Mouse (Mus musculus) liver, embryonic 16.5 days (tissue): ENCODE measurements at regions not wholly inside any gene's neighbourhood (a gene's known extent, or its start where the extent isn't known, plus 50 kb on each side); places are given as distances from the start of the nearest gene placed in this dataset.

Experiments
- ATAC-seq: fragments of 200-750 bp; cut with Nextera tagmentation; 2 replicates; pipeline ENCODE4 v1.8.0; 2017; ENCODE audit warnings: low read depth, mild to moderate bottlenecking, moderate number of reproducible peaks, moderate library complexity
- H3K27ac ChIP-seq: fragments of 300-500 bp; sonication (generic); 2 replicates; pipeline ENCODE4 v1.5.1; 2014; ENCODE audit warnings: mild to moderate bottlenecking, low read length
- H3K27me3 ChIP-seq: fragments of 300-500 bp; sonication (generic); 2 replicates; pipeline ENCODE4 v1.6.1; 2014; ENCODE audit warnings: low read depth, low read length, mixed read lengths; ENCODE audit not compliant: control insufficient read depth, insufficient read depth
- H3K36me3 ChIP-seq: fragments of 300-500 bp; sonication (generic); 2 replicates; pipeline ENCODE4 v1.6.1; 2014; ENCODE audit warnings: mild to moderate bottlenecking; ENCODE audit not compliant: control insufficient read depth, insufficient read depth
- H3K4me1 ChIP-seq: fragments of 300-500 bp; sonication (generic); 2 replicates; pipeline ENCODE4 v1.6.1; 2014; ENCODE audit warnings: low read depth, low read length, mixed read lengths; ENCODE audit not compliant: control insufficient read depth
- H3K4me2 ChIP-seq: fragments of 300-500 bp; sonication (generic); 2 replicates; pipeline ENCODE4 v1.6.1; 2014; ENCODE audit warnings: low read depth, low read length, mixed read lengths
- H3K4me3 ChIP-seq: fragments of 300-500 bp; sonication (generic); 2 replicates; pipeline ENCODE4 v1.5.1; 2014; ENCODE audit warnings: low read depth, mild to moderate bottlenecking, low read length
- H3K9ac ChIP-seq: fragments of 300-500 bp; sonication (generic); 2 replicates; pipeline ENCODE4 v1.6.1; 2014; ENCODE audit warnings: low read depth, low read length
- H3K9me3 ChIP-seq: fragments of 300-500 bp; sonication (generic); replicated peaks from 2 replicates; pipeline ENCODE4 v1.6.1; 2016; ENCODE audit warnings: low read length; ENCODE audit not compliant: control insufficient read depth
- WGBS: fragments of 180-500 bp; shearing (Covaris S2); extraction: QIAGEN DNeasy Blood & Tissue Kit; methylation state at CpG from one replicate; pipeline ENCODE4 v1.1.7; 2014; ENCODE audit not compliant: insufficient replicate concordance; 5-methylcytosine and 5-hydroxymethylcytosine counted together

DNA sequence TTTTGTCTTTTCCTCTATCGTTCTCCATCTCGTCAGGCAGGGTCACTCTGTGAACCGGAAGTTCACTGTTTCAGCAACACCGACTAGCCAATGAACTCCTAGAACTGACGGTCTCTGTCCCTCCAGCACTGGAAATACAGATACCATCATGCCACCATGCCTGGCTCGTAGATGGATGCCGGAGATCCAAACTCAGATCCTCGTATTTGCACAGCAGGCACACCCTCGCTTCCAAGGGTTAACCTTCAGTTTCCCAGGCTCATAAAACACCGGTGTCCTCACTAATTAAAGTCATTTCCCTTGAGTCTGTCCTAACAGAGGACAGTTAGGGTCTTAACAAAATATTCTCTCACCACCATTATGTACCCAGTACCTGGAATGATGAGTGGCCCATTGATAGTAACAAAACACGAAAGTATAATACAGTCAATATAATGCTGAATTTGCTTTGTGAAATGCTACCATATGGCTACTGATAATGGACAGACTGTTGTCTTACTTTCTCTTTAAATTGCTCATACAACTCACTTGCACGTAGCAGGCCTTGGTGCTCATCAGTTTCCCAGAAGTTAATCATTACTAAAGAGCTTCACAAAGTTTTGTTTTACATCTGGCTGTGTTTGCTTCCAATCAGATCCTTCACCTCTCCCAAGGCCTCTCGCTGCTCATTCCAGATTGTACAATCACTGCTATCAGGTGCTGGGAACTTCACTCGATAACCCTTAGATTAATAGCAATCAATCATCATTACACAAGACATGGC is 52.7 kb upstream of the Ccn6 start:
- Histone ChIP-seq H3K27ac (no peak overlapping the region), H3K27me3 (no peaks in the 10 kb centered on the region), H3K4me3 (no peak overlapping the region), H3K4me2 (no peak overlapping the region), H3K36me3 (no peaks in the 10 kb centered on the region), H3K4me1 (no peaks in the 10 kb centered on the region; the same call in 1 of the 2 replicates), H3K9ac (no peak overlapping the region), H3K9me3 (no peaks in the 10 kb centered on the region)
- WGBS, result 69% methylated on average over 14 of the region's 14 CpGs
- ATAC-seq, result peak; percentile 74

DNA sequence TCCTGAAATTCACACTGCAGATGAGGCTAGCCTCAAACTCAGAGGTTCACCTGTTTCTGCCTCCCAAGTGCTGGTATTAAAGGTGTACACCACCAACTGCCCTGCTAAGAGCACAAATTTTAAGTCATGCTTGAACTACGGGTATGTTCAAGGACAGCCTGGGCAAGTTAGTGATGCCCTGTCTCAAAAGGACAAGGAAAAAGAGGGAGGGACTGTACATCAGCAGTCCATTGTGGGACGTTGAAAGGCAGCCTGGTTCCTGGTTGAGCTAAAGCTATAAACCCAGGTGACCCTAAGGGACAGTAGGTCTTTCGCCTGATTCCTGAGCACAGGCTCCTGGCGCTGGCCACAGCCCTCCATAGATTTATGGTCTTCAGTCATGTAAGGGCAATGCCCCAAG is 51.0 kb upstream of the Ccn6 start:
- no peak for ATAC-seq
- H3K4me3 ChIP-seq, result no peak overlapping the region
- H3K36me3 ChIP-seq, result no peaks in the 10 kb centered on the region
- no peak overlapping the region for H3K27ac ChIP-seq
- H3K4me1 ChIP-seq, result no peaks in the 10 kb centered on the region; the same call in 1 of the 2 replicates
- H3K9me3 ChIP-seq, result no peaks in the 10 kb centered on the region
- no peak overlapping the region for H3K4me2 ChIP-seq
- 64% methylated on average over 4 of the region's 4 CpGs for WGBS
- no peak overlapping the region for H3K9ac ChIP-seq
- H3K27me3 ChIP-seq, result no peaks in the 10 kb centered on the region
